Mouse (Mus musculus) frontal cortex, adult (tissue): ENCODE data around the gene Sucla2.
"Not testable (repeated sequence)": the region's sequence is repeated elsewhere in the genome, so short reads cannot be mapped to it uniquely, and the experiment has no call there.

ENCODE experiments used
- ATAC-seq: cut with Nextera tagmentation; 2 replicates; pipeline ENCODE4 v1.9.2; 2017; ENCODE audit warnings: mild to moderate bottlenecking, moderate library complexity, mixed read lengths; ENCODE audit not compliant: low TSS enrichment

Sucla2 gene

GRCm38 (mm10) chr14:73509765-73510423 lies 15.2 kb upstream of the Sucla2 start, which contains the start of gene Med4:
TSS of gene Med4 (plus strand) at chr14:73510025.
- ATAC-seq, result peak; percentile 98

DNA sequence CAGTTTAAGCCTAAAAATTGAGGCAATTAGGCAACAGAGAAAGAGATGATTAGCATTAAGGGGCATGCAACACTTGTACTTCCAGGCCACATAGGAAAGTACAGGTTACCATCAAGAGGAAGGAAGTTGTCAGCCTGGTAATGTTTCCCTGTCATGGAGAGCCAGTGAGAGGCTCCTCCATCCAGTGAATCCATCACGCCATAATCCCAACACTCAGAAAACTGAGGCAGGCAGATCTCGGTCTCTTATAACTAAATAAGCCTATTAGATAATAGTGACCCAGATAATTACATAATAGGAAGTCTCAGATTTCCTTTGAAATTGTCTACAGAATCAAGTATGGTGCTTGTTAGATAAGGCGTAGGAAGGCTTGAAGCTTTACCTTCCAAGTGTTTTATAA lies 983 bp upstream of the Sucla2 start:
- no peak for ATAC-seq

DNA sequence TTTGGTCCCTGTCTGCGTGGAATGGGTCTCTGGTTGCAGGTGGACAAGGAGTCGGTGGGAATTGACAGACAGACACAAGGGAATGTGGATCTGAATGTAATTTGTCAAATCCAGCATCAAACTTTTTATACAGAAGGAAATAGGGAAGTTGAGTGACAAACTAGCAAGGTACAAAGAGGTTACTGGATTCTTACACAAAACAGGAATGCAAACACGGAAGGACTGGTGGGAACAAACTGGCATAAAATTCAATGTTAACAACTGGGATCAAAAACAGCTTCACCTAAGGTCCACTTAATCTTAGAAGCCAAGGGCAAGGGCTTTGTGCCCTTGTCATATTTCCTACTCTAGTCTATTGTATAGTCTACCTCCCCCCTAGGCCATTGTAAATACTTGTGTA lies 3.5 kb downstream of the Sucla2 start:
- ATAC-seq, result not testable (repeated sequence)

DNA sequence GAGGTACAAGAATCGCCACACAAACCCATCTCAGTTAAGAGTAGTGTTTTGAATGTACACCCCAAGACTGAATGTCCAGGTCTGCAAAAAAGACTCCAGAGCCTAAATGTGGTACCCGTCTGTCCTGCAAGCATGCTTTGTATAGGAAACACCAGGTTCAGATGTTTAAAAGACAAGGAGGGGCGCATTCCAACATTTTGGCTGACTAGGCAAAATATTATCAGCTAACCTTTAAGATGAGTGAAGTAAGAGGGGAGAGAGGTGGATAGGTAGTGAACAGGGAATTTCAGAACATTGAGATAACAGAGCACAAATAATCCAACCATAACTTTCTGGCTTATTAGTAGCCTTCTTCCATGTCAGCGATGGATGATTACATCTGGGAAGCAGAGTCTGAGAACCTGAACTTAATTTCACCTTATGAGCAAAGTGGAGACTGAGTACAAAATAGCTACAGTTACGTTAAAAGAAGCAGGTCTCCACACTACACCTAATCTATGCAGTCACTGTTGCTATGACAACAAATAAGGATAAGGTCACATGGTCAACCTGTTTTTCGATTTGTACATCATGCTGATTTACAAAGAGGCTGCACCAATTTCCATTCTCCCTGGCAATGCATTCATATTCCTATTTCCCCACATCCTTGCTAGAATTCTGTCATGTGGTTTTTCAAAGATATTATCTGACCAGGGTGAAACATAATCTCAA lies 8.8 kb downstream of the Sucla2 start:
- ATAC-seq, result no peak

DNA sequence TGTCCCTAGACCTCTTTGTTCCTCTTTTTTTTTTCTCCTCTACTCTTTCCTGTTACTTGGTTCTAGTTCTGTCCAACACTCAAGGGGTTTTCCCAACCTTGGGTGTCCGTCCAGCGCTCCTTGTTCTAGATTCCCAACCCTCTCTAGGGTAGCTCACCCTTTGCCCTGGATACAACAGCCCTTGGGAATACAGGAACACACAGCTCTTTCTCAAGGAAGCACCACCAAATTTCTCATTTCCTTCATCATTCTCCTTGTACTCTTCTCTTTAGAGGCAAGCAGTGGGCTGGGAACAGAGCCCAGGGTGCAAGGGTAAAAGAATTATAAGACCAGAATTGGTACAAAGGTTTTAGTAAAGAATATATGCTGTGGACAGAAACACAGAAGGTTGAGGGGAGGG lies 10.5 kb downstream of the Sucla2 start:
- no peak for ATAC-seq

DNA sequence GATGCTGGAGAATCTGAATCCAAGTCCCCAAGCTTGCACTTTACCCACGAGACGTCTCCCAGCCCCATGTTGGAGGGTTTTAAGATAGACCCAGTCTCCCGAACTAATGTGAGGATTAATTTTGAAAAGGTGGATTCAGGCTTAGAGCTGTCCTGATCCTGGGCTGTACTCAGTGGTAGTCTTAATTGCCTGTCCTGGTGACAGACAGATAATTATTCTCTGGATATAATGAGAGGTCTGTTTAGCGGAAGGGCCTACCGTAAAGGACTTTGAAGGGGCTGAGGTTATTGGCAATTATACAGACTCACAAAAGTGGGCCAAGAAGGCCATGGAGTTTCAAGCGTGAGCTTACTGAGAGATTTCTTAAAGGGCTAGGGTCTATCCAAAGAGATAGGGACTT lies 18.7 kb downstream of the Sucla2 start:
- no peak for ATAC-seq

DNA sequence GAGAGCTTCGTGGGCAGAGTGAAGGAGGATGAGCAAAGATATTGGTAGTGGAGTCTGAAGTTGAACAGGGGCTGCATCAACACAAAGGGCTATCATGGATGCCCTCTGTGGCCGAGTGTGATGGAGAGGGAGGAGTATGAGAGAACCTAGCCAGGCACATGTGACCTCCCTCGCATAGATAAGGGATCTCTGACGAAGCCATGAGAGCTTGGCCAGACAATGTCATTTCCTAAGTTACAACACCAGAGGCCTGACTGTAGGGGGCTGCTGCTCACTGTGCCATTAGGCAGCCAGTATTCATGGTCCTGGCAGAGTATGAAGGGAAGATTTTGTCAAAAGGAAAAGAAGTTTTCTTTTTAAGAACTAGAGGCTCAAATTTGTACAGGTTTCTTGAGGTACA lies 21.9 kb downstream of the Sucla2 start:
- ATAC-seq, result no peak

- no peak for ATAC-seq
Measured at GRCm38 (mm10) chr14:73548051-73548450, 22.9 kb downstream of the Sucla2 start, which contains the start of gene Nudt15. TSS of gene Nudt15 (minus strand) at chr14:73548242.

DNA sequence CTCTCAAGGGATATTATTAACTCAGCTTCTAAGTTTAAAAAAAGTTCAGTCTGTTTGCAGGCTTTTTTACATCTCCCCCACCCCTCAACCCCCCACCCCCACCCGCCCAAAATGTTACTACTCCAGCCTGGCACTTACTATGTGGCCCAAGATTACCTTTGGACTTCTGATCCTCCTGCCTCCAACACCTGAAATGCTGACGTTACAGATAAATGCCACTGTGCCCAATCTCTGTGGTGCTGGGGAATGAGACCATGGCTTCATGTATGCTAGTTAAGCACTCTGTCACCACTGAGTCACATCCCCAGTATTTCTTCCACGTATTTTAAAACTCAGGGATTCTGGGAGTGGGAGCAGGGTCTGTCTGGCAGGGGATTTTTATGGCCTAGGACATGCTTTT lies 25.2 kb downstream of the Sucla2 start:
- ATAC-seq, result no peak

DNA sequence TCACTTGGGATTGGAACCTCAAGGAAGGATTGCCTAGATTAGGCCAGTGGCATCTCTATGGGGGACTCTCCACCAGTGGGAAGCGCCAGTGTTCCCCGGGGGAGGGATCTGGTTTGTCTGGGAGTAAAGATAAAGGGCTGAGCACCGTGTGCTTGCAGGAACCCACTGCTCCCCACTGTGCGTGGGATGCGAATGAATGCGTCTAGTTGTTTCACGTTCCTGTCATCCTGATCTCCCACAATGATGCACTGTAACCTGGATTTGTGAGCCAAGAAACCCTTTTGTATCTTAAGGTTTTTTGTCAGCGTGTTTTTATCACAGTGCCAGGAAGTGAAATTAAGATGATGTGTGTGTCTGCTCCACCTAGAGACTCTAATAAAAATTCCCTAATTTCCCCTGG lies 25.6 kb downstream of the Sucla2 start:
- ATAC-seq, result peak; percentile 31; the same call in 1 of the 2 replicates

- no peak for ATAC-seq
Measured at GRCm38 (mm10) chr14:73551164-73551563, 26.0 kb downstream of the Sucla2 start.

DNA sequence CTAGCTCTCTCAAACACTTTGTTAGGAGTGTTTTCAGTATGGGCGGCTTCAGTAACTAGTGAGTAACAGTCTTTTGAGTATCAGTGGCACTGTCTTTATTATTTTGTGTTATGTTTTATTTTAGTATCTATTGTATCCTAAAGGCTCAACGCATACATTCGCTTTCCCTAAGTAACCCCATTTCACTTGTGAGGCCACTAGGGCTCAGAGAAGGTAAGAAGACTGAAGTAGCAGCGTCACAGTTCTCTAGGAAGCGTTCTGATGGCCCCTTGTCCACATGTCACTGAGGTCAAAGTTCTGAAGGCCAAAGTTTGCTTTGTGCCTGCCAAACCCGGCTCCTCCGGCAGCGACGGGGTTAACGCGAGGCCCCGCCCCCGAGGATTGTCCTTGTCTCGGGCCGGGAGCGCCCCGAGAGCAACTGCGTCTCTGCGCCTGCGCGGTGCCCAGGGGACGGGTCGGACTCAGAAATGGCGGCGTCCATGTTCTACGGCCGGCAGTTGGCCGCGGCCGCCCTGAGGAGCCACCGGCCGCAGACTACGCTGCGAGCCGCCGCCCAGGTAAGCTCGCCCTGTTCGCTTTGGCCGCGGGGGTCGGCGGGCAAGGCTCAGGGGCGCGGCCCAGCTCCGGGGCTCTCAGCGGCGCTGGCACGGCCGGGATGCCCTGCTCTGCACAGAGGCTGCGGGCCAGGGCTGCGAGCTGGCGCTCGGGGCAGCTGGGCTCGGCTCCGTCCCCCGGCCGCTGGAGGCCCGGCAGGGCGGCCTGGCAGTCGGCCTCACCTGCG lies 27.4 kb downstream of the Sucla2 start:
- peak; percentile 96 for ATAC-seq

- peak; percentile 12; the same call in 1 of the 2 replicates for ATAC-seq
Measured at GRCm38 (mm10) chr14:73553122-73553696, 28.1 kb downstream of the Sucla2 start.

- ATAC-seq, result not testable (repeated sequence)
Measured at GRCm38 (mm10) chr14:73569831-73570230, 44.7 kb downstream of the Sucla2 start.

DNA sequence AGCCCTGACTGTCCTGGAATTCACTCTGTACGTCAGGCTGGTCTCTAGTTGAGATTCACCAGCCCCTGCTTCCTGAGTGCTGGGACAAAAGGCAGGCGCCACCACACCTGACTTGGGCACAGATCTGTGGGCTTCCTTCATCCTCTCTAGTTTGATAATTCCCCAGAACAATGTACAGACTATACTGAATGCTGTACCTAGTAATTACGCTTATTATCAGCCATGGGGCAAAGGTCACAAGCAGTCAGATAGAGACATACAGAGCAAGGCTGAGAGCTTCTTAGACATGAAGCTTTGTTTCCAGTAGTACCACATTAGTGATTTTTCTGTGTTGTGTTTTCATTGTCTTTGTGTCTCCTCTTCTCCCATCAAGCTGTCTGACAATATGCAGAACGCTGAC lies 46.0 kb downstream of the Sucla2 start:
- ATAC-seq, result no peak

- ATAC-seq, result no peak
Measured at GRCm38 (mm10) chr14:73574053-73574452, 48.9 kb downstream of the Sucla2 start.

GRCm38 (mm10) chr14:73576336-73576735 lies 51.2 kb downstream of the Sucla2 start:
- ATAC-seq, result no peak

GRCm38 (mm10) chr14:73588080-73588479 lies 63.0 kb downstream of the Sucla2 start:
- ATAC-seq, result no peak

DNA sequence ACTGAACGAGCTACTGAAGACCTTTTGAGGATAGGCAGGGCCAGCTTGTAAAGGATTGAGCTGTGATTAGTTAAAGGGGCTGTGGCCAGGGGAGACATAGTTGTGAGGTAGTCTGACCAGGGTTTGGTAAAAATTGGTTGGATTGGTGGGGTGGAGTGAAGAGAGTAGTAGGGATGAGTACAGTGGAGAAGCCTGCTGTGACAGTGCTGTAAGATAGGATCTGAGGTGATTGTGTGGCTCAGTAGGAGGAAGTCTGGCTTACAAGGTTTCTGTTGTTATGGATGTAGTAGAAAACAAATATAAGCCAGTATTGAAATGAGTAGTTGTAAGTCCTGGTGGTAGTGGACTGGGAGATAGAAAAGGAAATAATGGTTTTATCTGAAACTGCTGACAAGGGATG lies 67.0 kb downstream of the Sucla2 start:
- ATAC-seq, result no peak

DNA sequence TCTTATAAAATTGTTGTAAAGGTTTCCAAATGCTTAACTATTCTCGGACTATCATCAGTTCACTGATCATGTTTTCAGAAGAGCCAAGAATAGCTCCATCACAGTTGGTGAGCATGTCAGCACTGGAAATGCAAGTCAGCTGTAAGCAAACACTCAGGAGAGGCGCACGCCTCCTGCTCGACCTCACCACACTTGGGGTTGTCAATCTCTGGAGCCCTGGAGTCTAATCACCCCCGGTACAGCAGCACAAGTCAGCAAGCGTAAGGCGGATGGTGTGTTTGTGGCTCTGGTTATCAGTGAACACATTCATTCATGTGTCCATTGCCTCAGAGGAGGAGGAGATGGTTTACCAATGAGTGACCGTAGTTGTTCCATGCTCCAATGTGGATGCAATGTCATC lies 74.6 kb downstream of the Sucla2 start:
- ATAC-seq, result no peak

GRCm38 (mm10) chr14:73607732-73608131 lies 82.6 kb downstream of the Sucla2 start:
- no peak for ATAC-seq
